Mouse (Mus musculus): ENCODE results near the gene Gm16253.

DNA sequence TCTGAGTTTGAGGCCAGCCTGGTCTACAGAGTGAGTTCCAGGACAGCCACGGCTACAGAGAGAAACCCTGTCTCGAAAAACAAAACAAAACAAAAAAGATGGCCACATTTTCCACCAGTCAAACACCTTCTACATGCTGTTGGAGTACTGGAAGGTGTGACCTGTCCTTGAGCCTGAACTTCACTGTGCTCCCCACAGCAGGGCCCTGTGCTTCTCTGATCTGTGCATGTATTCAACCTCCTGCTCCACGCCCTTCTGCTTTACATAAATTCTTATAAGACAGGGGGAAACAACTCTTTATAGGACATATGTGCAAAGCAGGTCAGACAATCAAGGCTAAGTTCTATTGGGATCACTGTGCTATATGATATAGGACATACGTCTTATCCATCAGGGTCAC, 46.4 kb downstream of the Gm16253 start:
- TF ChIP-seq POLR2A (IDR thresholded peaks at IDR 0.05; ENCODE audit: insufficient read depth, low read depth, low read length) (no peak), CTCF (IDR thresholded peaks at IDR 0.05) (no peak), EP300 (IDR thresholded peaks at IDR 0.05; ENCODE audit: insufficient read depth, low read depth, low read length) (no peak)
